Mouse (Mus musculus): Measurements from ENCODE around the gene Ntan1. TPM values are rescaled to one million over a fixed set of nuclear protein-coding genes. Genes with fewer than 3 reads are reported as not detected.
A peak's percentile ranks its signal among the peaks of the same experiment; 100 is the strongest.
"Not testable (repeated sequence)": the region's sequence is repeated elsewhere in the genome, so short reads cannot be mapped to it uniquely, and the experiment has no call there.

The Ntan1 gene
- 46.8 to 63.3 TPM (median 57.8 TPM) in 3 replicates for total RNA-seq (2017)

- ATAC-seq (replicated peaks; ENCODE audit: insufficient number of reproducible peaks, low FRiP score, low TSS enrichment, poor library complexity, severe bottlenecking), result peak; percentile 93
Measured at GRCm38 (mm10) chr16:13818560-13819393, at the start of gene Ntan1. Gene Ntan1, plus strand, starts transcription at chr16:13818845.

GRCm38 (mm10) chr16:13771603-13772002 lies 47.0 kb upstream of the Ntan1 start:
- not testable (repeated sequence) for ATAC-seq (replicated peaks; ENCODE audit: insufficient number of reproducible peaks, low FRiP score, low TSS enrichment, poor library complexity, severe bottlenecking)

- ATAC-seq (replicated peaks; ENCODE audit: insufficient number of reproducible peaks, low FRiP score, low TSS enrichment, poor library complexity, severe bottlenecking), result not testable (repeated sequence)
Measured at GRCm38 (mm10) chr16:13772051-13772450, 46.6 kb upstream of the Ntan1 start.

- ATAC-seq (replicated peaks; ENCODE audit: insufficient number of reproducible peaks, low FRiP score, low TSS enrichment, poor library complexity, severe bottlenecking), result not testable (repeated sequence)
Measured at GRCm38 (mm10) chr16:13774011-13774410, 44.6 kb upstream of the Ntan1 start.

- ATAC-seq (replicated peaks; ENCODE audit: insufficient number of reproducible peaks, low FRiP score, low TSS enrichment, poor library complexity, severe bottlenecking), result not testable (repeated sequence)
Measured at GRCm38 (mm10) chr16:13774651-13775050, 44.0 kb upstream of the Ntan1 start.

GRCm38 (mm10) chr16:13780353-13781036 lies 38.1 kb upstream of the Ntan1 start, which contains the start of gene Rrn3:
Gene Rrn3, plus strand, starts transcription at chr16:13780708.
- peak; percentile 99 for ATAC-seq (replicated peaks; ENCODE audit: insufficient number of reproducible peaks, low FRiP score, low TSS enrichment, poor library complexity, severe bottlenecking)

- no peak for ATAC-seq (replicated peaks; ENCODE audit: insufficient number of reproducible peaks, low FRiP score, low TSS enrichment, poor library complexity, severe bottlenecking)
Measured at GRCm38 (mm10) chr16:13781216-13781615, 37.4 kb upstream of the Ntan1 start.

- ATAC-seq (replicated peaks; ENCODE audit: insufficient number of reproducible peaks, low FRiP score, low TSS enrichment, poor library complexity, severe bottlenecking), result no peak
Measured at GRCm38 (mm10) chr16:13785932-13786331, 32.7 kb upstream of the Ntan1 start.

- ATAC-seq (replicated peaks; ENCODE audit: insufficient number of reproducible peaks, low FRiP score, low TSS enrichment, poor library complexity, severe bottlenecking), result not testable (repeated sequence)
Measured at GRCm38 (mm10) chr16:13793441-13793840, 25.2 kb upstream of the Ntan1 start.

GRCm38 (mm10) chr16:13796746-13797175 lies 21.9 kb upstream of the Ntan1 start:
- peak; percentile 71 for ATAC-seq (replicated peaks; ENCODE audit: insufficient number of reproducible peaks, low FRiP score, low TSS enrichment, poor library complexity, severe bottlenecking)

- no peak for ATAC-seq (replicated peaks; ENCODE audit: insufficient number of reproducible peaks, low FRiP score, low TSS enrichment, poor library complexity, severe bottlenecking)
Measured at GRCm38 (mm10) chr16:13801231-13801630, 17.4 kb upstream of the Ntan1 start.

GRCm38 (mm10) chr16:13804666-13805065 lies 14.0 kb upstream of the Ntan1 start:
- no peak for ATAC-seq (replicated peaks; ENCODE audit: insufficient number of reproducible peaks, low FRiP score, low TSS enrichment, poor library complexity, severe bottlenecking)

GRCm38 (mm10) chr16:13807616-13808015 lies 11.0 kb upstream of the Ntan1 start:
- ATAC-seq (replicated peaks; ENCODE audit: insufficient number of reproducible peaks, low FRiP score, low TSS enrichment, poor library complexity, severe bottlenecking), result no peak

- ATAC-seq (replicated peaks; ENCODE audit: insufficient number of reproducible peaks, low FRiP score, low TSS enrichment, poor library complexity, severe bottlenecking), result no peak
Measured at GRCm38 (mm10) chr16:13808410-13808809, 10.2 kb upstream of the Ntan1 start.

- no peak for ATAC-seq (replicated peaks; ENCODE audit: insufficient number of reproducible peaks, low FRiP score, low TSS enrichment, poor library complexity, severe bottlenecking)
Measured at GRCm38 (mm10) chr16:13812152-13812551, 6.5 kb upstream of the Ntan1 start.

- no peak for ATAC-seq (replicated peaks; ENCODE audit: insufficient number of reproducible peaks, low FRiP score, low TSS enrichment, poor library complexity, severe bottlenecking)
Measured at GRCm38 (mm10) chr16:13813200-13813599, 5.4 kb upstream of the Ntan1 start.

- ATAC-seq (replicated peaks; ENCODE audit: insufficient number of reproducible peaks, low FRiP score, low TSS enrichment, poor library complexity, severe bottlenecking), result no peak; the same call in 1 of the 2 replicates
Measured at GRCm38 (mm10) chr16:13819394-13819743, 724 bp downstream of the Ntan1 start.

GRCm38 (mm10) chr16:13819806-13820500 lies 1.3 kb downstream of the Ntan1 start:
- no peak for ATAC-seq (replicated peaks; ENCODE audit: insufficient number of reproducible peaks, low FRiP score, low TSS enrichment, poor library complexity, severe bottlenecking)

- no peak for ATAC-seq (replicated peaks; ENCODE audit: insufficient number of reproducible peaks, low FRiP score, low TSS enrichment, poor library complexity, severe bottlenecking)
Measured at GRCm38 (mm10) chr16:13820771-13821170, 2.1 kb downstream of the Ntan1 start.
